Mouse (Mus musculus): ENCODE data around the gene Pnkd.

The Pnkd gene

DNA sequence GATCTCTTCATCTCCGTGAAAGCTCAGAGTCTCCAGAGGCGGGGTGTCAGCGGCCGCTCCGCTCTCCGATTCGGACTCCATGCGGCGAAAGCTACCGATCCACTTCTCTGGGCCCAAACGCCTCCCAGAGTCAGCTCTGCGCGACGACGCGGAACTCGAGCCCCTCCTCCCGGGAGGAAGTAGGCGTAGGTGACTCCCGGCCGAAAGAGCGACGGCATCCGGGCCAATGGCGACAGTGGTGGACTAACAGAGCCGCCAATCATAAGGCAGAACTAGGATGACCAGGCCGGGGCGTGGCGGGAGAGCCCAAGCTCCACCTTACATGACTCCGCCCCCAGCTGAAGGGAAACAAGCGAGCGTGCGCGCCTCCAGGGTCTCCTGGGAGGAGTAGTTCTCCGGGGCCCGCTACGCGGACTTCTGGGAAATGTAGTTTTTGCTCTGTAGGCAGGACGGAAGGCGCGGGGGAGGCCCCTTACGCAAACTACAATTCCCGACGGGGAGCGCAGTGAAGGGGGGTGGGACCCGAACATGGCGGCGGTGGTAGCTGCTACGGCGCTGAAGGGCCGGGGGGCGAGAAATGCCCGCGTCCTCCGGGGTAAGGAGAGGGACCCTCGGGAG is at the start of gene Pnkd, which contains the start of gene Aamp:
Gene Pnkd (plus strand): TSS at position 388 of the 618 bp plus-strand sequence.
Gene Aamp (minus strand): TSS at position 196 of the 618 bp plus-strand sequence.
- peak; percentile 100 for DNase-seq (ENCODE audit: low spot score in 2 of 2)

DNA sequence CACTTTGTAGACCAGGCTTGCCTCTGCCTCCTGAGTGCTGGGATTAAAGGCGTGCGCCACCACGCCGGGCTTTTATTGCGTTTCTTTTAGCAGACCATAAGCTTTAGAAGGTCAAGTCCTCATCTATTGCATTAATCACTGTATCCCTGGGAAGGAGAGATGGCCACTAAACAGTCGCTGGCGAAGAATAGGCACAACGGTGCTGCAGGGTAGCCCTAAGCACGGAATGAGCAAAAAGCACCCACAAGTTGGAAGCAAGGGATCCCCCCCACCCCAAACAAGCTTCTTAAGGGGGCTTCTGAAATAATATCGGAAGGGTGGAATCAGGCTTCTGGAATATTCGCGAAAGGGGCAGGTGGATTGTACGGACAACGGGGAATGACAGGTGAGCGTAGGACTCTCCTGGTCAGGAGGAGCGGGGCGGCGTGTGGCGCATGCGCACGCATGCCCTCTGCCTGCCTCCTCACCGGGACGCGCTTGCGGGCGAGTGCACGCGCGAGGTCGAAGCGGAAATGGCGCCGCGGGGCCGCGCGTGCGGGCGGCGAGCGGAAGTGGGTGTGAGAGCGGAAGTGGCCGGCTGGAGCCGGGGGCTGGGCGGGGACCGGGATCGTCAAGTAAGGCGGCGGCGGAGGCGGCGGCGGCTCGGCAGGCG is 48.7 kb upstream of the Pnkd start, which contains the start of gene Arpc2:
Gene Arpc2 (plus strand): TSS at position 147 of the 652 bp plus-strand sequence.
- peak; percentile 94 to 96 for DNase-seq (ENCODE audit: low spot score in 2 of 2)

DNA sequence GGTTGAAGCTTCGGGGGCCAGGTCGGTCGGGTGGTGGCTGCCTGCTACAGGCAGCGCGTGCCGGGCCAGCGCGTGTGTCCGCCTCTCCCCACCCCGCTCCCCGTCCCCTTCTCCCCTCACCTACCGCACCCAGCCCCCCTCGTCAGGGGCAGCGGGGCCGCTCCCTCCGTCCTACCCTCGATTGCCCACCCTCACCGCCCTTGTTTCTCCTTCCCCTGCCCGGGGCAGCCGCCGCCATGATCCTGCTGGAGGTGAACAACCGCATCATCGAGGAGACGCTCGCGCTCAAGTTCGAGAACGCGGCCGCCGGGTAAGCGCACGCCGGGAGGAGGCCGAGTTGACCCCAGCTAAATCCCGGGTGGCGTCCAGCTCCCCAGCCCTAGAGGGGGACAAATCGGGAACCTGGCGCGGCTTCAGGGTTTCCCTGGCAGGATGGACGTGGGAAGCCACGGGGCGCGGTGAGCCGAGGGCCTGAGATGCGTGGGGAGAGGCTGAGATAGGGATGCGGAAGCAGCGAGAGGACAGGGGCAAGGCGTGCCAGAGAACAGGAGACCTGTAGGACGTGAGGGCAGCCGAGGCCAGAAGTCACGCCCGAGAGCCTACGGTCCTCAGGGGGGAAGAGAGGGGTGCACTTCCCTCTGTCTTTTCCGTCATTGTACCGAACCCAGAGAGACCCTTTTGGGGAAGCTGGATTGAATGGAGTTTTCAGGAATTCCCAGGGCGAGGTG is 48.0 kb upstream of the Pnkd start:
- peak in 1 of 2 experiments; percentile 43 for DNase-seq (ENCODE audit: low spot score in 2 of 2)

DNA sequence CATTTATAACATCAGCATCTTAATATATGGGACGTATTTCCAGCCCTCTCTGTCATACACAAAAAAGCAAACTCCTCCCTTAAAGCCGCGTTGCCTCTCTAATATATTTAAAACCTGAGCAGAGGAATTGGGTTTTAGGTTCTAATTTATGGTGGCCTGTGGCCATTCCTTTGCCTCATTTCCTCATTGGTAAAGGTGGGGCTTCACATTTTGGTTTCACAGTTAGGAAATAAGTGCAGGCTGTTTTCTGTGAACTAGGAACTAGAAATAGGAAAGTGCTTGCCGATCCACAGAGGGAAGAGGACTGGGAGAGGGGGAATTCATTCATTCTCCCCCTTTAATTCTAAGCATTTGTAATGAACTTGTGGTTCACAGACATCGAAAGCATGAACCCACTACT is 47.1 kb upstream of the Pnkd start:
- no peak for DNase-seq (ENCODE audit: low spot score in 2 of 2)

DNA sequence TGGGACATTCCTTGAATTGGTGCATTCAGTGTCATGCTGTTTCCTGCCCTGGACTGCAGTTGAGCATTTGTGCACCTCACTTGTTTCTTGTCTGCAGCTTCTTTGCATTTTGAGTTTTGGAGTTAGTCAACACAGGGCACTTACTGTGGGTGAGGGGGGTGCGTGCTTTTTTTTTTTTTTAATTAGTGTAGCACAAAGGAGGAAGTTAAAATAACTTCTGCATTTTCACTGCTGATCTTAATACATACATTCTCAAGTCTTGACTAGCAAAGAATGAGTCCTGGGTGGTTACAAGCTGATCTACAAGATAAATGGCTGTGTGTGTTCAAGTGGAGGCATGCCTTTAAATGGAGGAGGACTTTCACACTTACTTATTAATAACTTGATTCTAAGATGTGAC is 46.6 kb upstream of the Pnkd start:
- DNase-seq (ENCODE audit: low spot score in 2 of 2): no peak

DNA sequence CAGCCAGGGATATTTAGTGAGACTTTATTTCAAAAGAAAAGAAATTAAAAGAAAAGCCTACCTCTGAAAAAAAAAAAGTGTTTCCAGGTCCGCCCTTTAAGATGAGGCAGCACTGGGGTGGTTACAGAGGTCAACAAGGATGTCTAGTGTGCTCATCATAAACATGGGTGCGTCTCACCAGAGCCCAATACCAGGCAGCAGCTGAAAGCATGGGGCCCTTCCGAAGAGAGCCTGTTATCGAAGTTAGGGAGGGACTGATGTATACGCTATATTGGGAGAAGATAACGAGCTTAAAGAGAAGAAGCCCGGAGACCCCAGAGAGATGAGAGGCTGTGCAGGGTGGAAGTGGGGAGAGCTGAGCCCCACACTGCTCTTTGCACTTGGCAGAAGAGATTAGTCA is 45.6 kb upstream of the Pnkd start:
- no peak for DNase-seq (ENCODE audit: low spot score in 2 of 2)

DNA sequence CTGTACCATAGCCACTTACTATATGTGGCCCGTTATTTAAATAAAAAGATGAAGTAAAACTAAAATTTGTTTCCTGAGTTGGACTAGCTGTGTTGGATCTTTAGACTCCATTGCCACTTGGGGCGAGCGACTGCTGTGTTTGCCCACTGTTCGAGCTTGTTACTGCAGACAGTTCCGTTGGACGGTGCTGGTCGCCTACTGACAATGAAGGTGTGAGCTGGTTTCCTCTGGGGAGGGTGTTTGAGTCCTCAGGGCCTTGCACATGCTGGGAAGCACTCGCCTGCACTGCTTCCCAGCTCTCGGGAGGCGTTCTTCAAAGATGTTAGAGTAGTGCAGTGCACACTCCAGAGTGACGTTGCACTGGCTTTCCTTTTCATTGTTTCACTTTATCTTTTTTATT is 45.1 kb upstream of the Pnkd start:
- DNase-seq (ENCODE audit: low spot score in 2 of 2): no peak

DNA sequence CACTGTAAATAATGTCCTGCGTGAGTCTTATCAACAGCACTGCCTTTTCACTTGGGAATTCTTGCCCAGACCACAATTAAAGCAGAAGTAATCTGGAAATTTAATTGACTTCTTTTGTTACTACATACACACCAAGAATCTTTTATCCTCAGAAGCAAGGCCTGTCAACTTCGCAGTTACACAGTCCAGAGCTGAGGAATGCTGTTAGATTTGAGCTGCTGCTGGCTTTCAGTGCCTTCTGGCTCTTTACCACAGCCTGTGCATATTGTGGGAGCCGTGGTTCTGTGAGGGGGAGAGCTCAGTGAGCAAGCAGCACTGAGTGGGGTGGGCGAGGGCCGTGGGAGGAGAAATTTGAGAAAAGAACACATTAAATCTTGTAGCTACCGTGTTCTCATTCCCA is 44.4 kb upstream of the Pnkd start:
- peak; percentile 52 to 57 for DNase-seq (ENCODE audit: low spot score in 2 of 2)

DNA sequence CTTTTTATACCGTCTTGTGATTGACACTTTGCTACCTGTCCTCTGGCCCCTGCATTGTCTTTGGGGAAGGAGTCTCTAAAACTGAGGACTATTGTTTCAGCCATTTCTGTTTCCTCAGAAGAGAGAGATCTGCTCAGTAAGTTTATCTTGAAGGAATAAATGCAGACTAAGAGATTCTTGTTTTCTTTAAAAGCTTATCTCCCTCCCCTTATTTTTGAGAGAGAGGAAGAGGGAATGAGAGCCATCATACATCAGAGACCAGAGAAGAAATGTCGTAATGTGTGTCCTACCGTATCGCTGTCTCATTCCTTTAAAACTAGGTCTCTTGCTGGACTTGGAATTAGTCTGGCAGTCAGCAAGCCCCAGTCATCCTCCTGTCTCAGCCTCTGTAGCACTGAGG is 43.9 kb upstream of the Pnkd start:
- no peak for DNase-seq (ENCODE audit: low spot score in 2 of 2)

DNA sequence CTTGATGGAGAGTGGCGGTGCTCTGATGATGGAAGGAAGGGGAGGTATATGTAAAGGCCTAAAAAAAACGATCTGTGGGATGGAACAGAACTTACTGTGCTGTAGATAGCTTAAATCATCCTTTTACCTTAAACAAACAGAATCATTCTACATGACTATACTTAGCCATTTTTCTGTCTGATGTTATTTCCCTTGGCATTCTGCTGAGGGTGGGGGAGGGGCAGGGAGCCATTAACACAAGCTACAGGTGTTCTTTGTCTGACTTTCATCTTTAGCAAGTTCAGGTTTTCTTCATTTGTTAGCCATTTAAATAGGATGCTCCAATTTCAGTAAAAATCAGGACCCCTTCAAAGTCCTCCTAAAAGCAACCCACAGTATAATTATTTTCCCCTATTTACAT is 39.2 kb upstream of the Pnkd start:
- no peak for DNase-seq (ENCODE audit: low spot score in 2 of 2)

DNA sequence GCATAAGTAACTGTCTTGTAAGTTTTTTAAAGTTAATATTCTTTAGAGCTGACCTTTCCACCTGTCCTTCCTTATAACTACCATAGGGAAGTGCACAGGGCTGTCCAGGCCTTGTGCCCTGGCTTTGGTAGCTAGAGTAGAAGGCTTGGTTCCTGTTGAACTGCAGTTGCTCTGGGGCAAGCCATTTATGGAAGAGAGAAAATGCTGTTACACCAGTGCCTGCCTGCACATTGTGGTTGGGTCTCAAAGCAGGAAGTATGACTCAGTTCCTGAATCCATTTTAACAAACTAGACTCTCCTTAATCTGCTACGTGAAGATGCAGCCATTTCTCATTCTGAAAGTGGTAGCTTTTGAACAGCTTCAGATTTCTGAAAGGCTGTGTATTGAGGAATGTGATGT is 35.9 kb upstream of the Pnkd start:
- DNase-seq (ENCODE audit: low spot score in 2 of 2): no peak

DNA sequence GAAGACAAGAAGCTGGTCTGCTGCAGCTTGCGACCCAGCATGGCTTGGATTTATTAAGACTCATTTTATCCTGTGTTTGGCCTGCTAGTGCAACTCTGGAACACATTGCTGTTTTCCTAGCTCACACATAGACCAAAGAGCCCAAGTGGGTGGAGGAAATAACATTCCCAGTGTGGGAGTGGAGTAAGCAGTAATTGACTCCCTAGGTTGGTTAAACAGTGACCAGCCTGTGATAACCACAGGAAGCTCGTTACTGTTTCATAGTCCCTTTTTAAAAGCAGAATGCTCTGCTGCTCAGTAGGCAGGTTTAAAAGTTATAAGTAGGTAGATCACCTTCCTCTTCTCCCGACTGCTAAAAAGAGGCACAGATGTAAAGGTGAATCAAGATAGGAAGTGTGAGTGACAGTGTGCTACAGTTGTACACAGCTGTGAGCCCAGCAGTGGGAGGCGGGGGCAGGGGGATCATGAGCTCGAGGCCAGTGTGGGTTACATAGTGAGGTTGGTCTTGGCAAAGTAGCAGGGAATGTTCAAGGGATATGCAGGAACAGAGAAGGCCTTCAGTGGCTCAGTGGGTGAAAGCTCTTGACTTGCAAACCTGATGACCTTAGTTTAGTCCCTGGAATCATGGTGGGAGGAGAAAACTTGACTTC is 35.3 kb upstream of the Pnkd start:
- no peak for DNase-seq (ENCODE audit: low spot score in 2 of 2)

DNA sequence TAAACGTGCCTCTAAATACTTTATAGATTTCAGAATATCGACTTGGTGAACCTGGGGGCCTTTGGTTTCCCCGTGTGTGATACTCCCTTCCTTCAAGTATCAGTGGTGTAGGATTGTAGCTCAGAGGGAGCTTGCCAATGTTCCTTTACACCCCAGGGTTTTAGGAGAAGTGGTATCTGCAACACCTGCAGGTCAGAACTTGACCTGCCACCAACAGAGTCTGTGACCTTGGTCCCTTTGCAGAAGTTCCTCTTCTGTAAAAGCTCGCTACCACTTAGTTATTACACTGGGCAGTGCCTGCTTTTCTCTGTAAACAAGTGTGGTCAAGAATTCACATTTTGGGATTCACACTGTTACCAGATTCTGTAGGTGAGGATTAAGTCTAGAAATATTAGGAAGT is 34.6 kb upstream of the Pnkd start:
- DNase-seq (ENCODE audit: low spot score in 2 of 2): no peak

DNA sequence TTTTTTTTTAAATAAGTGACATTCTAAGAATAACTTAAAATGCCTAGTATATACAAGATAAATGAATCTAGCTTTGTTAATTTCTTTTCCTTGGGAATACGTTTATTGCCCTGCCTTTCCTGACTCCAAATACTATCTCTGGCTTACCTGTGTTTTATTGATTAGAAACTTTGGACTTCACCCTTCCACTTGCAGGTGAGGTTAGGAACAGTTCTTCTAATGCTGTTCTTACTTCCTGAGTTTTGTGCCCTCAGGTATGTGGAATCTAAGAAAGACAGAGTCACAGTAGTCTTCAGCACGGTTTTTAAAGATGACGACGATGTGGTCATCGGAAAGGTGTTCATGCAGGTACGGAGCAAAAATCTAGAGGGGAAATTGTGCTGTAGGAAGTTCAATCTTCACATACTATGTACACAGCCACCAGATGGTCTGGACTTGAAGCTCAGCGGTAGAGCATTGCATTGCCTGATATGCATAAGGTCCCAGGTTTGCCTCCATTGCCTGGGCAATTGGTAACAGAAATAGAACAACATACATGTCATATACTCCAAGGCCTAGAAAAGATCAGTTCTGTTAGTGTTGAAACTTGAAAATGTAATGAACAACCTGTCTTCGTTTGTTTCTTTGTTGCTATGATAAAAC is 28.9 kb upstream of the Pnkd start:
- DNase-seq (ENCODE audit: low spot score in 2 of 2): no peak

DNA sequence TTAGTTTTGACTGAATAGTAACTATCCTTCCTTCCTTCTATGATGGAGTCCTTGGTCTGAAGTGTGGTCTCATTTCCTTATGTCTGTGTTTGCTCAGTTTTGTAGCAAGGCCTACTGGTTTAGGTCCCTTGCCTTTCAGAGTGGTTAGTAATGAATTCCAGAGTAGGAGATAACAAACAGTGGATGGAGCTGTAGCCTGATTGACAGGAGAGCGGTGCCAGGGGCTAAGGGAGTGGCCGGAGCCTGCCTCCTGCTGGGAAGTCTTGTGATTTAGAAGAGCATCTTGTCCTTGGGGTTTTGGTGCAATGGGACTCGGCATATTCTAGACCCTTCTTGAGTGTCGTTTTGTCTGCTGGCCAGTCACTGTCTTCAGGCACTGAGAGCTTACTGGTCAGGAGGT is 27.9 kb upstream of the Pnkd start:
- DNase-seq (ENCODE audit: low spot score in 2 of 2): no peak

DNA sequence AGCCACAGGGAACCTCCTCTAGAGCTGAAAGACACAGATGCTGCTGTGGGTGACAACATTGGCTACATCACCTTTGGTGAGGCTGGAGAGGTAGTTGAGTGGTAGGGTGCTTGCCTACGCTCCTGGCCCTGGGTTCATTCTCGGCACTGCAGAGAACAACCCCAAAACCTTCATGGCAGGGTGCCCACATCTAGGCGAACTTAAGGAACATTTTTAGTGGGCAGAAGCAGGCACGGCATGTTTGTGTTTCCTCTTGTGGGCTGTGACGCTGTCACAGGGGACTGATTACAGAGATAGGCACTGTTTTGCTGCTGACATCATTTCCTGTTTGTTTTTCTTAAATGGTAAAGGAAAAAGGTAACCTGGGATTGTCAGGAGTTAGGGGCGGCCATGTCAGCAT is 22.2 kb upstream of the Pnkd start:
- DNase-seq (ENCODE audit: low spot score in 2 of 2): no peak

DNA sequence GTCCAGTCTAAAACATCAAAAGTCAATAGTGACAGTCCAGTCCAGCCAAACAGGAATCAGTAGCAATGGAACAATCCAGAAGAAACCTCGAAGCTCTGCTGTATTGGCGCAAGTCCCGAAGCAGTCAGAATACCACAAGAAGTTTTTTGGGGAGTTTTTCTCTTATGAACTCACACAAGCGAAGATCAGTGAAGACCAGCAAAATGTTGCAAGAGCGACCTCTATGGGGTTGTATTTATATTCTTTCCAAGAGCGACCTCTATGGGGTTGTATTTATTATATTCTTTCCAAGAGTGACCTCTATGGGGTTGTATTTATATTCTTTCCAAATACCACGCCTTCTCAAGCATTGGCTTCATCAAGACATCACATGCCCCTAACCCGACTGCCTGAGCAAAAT is 16.0 kb upstream of the Pnkd start:
- DNase-seq (ENCODE audit: low spot score in 2 of 2): no peak

DNA sequence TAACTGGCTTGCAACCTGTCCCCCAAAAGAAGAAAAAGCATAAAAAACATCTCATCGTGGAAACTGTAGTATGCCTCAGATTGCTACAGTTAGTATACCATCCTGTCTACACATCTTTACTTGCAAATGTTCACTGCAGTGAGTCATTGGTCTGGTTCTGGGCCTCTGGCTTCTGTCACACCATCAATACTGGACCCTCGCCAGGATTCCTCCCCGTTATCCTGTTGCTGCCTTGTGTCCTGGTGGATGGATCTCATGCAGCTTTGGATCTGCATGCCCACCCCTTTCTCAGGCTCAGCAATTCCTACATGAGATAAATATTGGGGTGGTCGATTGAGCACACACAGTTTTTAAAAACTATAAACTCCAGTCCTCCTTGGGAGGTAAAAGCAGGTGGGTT is 13.1 kb upstream of the Pnkd start:
- DNase-seq (ENCODE audit: low spot score in 2 of 2): no peak

DNA sequence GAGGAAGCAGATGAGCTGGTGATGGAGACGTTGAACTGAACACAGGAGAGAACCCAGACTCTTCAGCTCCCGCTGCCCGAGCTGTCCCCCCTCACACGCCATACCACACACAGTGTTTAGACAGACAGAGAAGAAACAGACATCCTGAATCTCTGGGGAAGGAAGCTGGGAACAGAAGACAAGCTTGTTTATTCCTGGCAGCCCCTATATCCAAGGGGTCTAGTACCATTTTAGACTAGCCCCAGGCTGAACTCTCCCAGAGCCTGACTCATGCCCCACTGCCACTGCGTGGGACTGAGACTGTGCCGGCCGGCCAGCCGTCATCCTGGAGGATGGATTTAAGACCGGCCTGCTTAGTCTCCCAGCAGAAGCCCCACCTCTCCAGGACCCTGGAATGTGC is 9.7 kb upstream of the Pnkd start:
- no peak for DNase-seq (ENCODE audit: low spot score in 2 of 2)

DNA sequence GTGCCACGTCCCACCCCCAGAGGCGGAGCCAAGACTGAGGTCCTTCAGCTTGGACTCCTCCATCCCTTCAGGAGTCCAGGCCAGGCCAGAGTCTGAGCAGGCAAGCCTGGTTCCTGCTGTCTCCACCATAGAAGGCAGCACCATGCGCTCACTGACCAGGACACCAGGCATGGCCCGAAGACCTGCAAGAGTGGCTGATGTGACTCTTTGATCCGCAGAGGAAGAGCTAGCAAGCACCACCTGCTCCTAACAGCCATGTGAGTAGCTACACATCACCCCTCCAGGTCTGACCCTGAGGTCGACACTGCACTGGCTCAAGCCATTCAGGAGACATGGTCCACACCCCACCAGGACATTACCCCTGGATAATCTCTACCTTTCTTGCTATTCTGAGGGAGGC is 7.7 kb upstream of the Pnkd start:
- no peak for DNase-seq (ENCODE audit: low spot score in 2 of 2)

DNA sequence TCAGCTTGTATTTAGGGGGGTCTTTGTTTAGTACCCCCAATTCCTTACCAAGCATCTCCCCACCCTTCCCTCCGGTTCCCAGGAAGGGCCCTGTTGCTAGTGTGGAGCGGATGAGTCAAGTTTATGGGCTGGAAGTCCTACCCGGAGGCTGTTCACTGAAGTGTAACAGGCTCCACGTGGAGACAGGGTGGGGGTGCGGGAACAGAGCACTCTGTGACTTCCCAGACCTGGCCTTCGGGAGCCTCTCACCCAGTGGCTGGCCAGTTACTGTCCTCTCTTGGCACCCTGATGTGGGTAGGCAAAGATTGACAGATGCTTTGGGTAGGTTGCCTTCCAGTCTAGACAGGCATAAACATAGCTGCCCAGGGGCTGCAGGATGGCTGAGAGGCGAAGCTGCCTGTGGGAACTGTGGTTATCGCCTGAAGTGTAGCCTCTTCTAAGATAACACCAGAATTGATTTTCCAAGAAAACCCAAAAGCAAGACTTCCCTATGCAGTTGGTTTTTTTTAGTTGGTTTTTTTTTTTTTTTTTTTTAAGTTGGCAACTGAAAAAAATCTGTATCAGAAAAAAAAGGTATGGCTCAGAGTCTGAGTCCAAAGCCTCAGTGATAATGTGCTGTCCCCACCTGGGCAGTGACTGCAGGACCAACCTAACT is 6.7 kb upstream of the Pnkd start:
- DNase-seq (ENCODE audit: low spot score in 2 of 2): no peak

DNA sequence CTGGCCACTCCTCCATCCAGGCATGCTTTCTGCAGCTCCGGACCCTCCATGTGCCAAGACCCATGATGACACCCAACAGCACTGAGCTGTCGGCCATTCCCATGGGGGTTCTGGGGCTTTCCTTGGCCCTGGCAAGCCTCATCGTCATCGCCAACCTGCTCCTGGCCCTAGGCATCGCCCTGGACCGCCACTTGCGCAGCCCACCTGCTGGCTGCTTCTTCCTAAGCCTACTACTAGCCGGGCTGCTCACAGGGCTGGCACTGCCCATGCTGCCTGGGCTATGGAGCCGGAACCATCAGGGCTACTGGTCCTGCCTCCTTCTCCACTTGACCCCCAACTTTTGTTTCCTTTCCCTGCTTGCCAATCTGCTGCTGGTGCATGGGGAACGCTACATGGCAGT is 6.2 kb upstream of the Pnkd start, which contains the start of gene Gpbar1:
Gene Gpbar1 (plus strand): TSS at position 13 of the 400 bp plus-strand sequence.
- DNase-seq (ENCODE audit: low spot score in 2 of 2): no peak

Data from frontal cortex, postnatal 10 days (tissue).